Mouse (Mus musculus): ENCODE data around the gene Rem1.

Gene Rem1

GRCm38 (mm10) chr2:152626774-152627591 lies at the start of gene Rem1:
Rem1 (plus strand) TSS chr2:152626951.
- no peak for DNase-seq

GRCm38 (mm10) chr2:152580107-152580506 lies 46.6 kb upstream of the Rem1 start, which contains the start of gene Defb19:
Defb19 (minus strand) TSS chr2:152580312.
- no peak for DNase-seq

GRCm38 (mm10) chr2:152580612-152581011 lies 46.1 kb upstream of the Rem1 start:
- DNase-seq, result no peak

- no peak for DNase-seq
These were observed 39.7 kb upstream of the Rem1 start for GRCm38 (mm10) chr2:152586926-152587560.

- no peak for DNase-seq
These were observed 38.3 kb upstream of the Rem1 start for GRCm38 (mm10) chr2:152588450-152588849.

- DNase-seq, result no peak
These were observed 37.7 kb upstream of the Rem1 start for GRCm38 (mm10) chr2:152589021-152589420.

GRCm38 (mm10) chr2:152599299-152599698 lies 27.5 kb upstream of the Rem1 start, which contains the start of gene Defb45:
Defb45 (minus strand) TSS chr2:152599399.
- no peak for DNase-seq

GRCm38 (mm10) chr2:152600076-152600475 lies 26.7 kb upstream of the Rem1 start:
- no peak for DNase-seq

GRCm38 (mm10) chr2:152601275-152601960 lies 25.3 kb upstream of the Rem1 start:
- no peak for DNase-seq

GRCm38 (mm10) chr2:152604057-152604456 lies 22.7 kb upstream of the Rem1 start, which contains the start of gene Defb36:
Defb36 (plus strand) TSS chr2:152604327.
- DNase-seq, result peak; percentile 19

GRCm38 (mm10) chr2:152607746-152608145 lies 19.0 kb upstream of the Rem1 start:
- DNase-seq, result no peak

- no peak for DNase-seq
These were observed 18.0 kb upstream of the Rem1 start for GRCm38 (mm10) chr2:152608719-152609118.

- DNase-seq, result no peak
These were observed 14.6 kb upstream of the Rem1 start for GRCm38 (mm10) chr2:152612193-152612592.

GRCm38 (mm10) chr2:152615563-152615962 lies 11.2 kb upstream of the Rem1 start:
- DNase-seq, result peak; percentile 49

- no peak for DNase-seq
These were observed 10.3 kb upstream of the Rem1 start for GRCm38 (mm10) chr2:152616470-152616869.

GRCm38 (mm10) chr2:152617374-152617773 lies 9.4 kb upstream of the Rem1 start:
- DNase-seq, result peak; percentile 20

GRCm38 (mm10) chr2:152620367-152621134 lies 6.2 kb upstream of the Rem1 start:
- DNase-seq, result no peak

GRCm38 (mm10) chr2:152622151-152622550 lies 4.6 kb upstream of the Rem1 start:
- no peak for DNase-seq

GRCm38 (mm10) chr2:152622953-152623352 lies 3.8 kb upstream of the Rem1 start, which contains the start of gene Defb25:
Defb25 (minus strand) TSS chr2:152623053.
- DNase-seq, result no peak

- no peak for DNase-seq
These were observed 2.2 kb upstream of the Rem1 start for GRCm38 (mm10) chr2:152624566-152624965.

- DNase-seq, result no peak
These were observed 1.5 kb upstream of the Rem1 start for GRCm38 (mm10) chr2:152625256-152625655.

- DNase-seq, result no peak
These were observed 1.3 kb downstream of the Rem1 start for GRCm38 (mm10) chr2:152628066-152628465.

- no peak for DNase-seq
These were observed 2.5 kb downstream of the Rem1 start for GRCm38 (mm10) chr2:152629239-152629638.

Measured in thymus, postnatal 25 days (tissue).